Mouse (Mus musculus) ES-E14 (cell line): ENCODE measurements around the gene Mkln1. TPM values are rescaled to one million over a fixed set of nuclear protein-coding genes. Genes with fewer than 3 reads are reported as not detected.

Experiments
- DNase-seq: peaks from one replicate; pipeline ENCODE4 v3.0.0-alpha.2; 2013; ENCODE audit warnings: low read depth, low spot score
- H3K27ac ChIP-seq: 2 replicates; pipeline ENCODE4 v1.5.1; 2012; ENCODE audit warnings: low read depth, mild to moderate bottlenecking, low read length, moderate library complexity, mixed read lengths; ENCODE audit not compliant: poor library complexity, insufficient read depth, severe bottlenecking
- H3K36me3 ChIP-seq: 2 replicates; pipeline ENCODE4 v1.6.1; 2012; ENCODE audit warnings: mild to moderate bottlenecking, low read length, moderate library complexity, mixed read lengths; ENCODE audit not compliant: control insufficient read depth, poor library complexity, insufficient read depth, severe bottlenecking
- H3K4me1 ChIP-seq, 2 experiments: fragments of 150-350 bp in 1 of 2; sonication (generic) in 1 of 2; 2 replicates each; pipeline ENCODE4 v1.6.1; 2012; ENCODE audit warnings: low read length in 2 of 2, mild to moderate bottlenecking in 1 of 2, mixed read lengths in 1 of 2; ENCODE audit not compliant: control insufficient read depth in 2 of 2, insufficient read depth in 2 of 2, poor library complexity in 1 of 2
- H3K4me3 ChIP-seq, 2 experiments: fragments of 150-350 bp in 1 of 2; sonication (generic) in 1 of 2; 2 replicates each; pipeline ENCODE4 v1.5.1; 2012; ENCODE audit warnings: low read length in 2 of 2, low read depth in 1 of 2, mild to moderate bottlenecking in 1 of 2, mixed read lengths in 1 of 2; ENCODE audit not compliant: insufficient read depth in 1 of 2, poor library complexity in 1 of 2, severe bottlenecking in 1 of 2
- H3K9ac ChIP-seq: 2 replicates; pipeline ENCODE4 v1.6.1; 2012; ENCODE audit warnings: low read depth, mild to moderate bottlenecking, low read length, mixed read lengths; ENCODE audit not compliant: poor library complexity, insufficient read depth, severe bottlenecking
- H3K9me3 ChIP-seq: fragments of 150-350 bp; sonication (generic); 2 replicates; pipeline ENCODE4 v1.6.1; 2012; ENCODE audit warnings: low read depth, mild to moderate bottlenecking, low read length; ENCODE audit not compliant: control insufficient read depth, insufficient read depth
- CHD2 ChIP-seq: IDR thresholded peaks from 2 replicates; pipeline ENCODE4 v1.6.1; 2014; ENCODE audit warnings: mild to moderate bottlenecking, low read depth, low read length, inconsistent platforms
- HCFC1 ChIP-seq: IDR thresholded peaks from 2 replicates; pipeline ENCODE4 v1.6.1; 2012; ENCODE audit warnings: low read length, inconsistent platforms, borderline replicate concordance; ENCODE audit not compliant: insufficient read depth
- MAFK ChIP-seq: IDR thresholded peaks from 2 replicates; pipeline ENCODE4 v1.6.1; 2014; ENCODE audit warnings: mild to moderate bottlenecking, low read depth, low read length, inconsistent platforms; ENCODE audit not compliant: insufficient read depth
- ZC3H11A ChIP-seq: IDR thresholded peaks from 2 replicates; pipeline ENCODE4 v1.6.1; 2012; ENCODE audit warnings: low read depth, mild to moderate bottlenecking, inconsistent platforms, low read length, borderline replicate concordance
- ZNF384 ChIP-seq: IDR thresholded peaks from 2 replicates; pipeline ENCODE4 v1.6.1; 2012; ENCODE audit warnings: low read depth, low read length, inconsistent platforms
- in situ Hi-C, 2 experiments: fragments of 600-800 bp; cut with MboI; formaldehyde crosslinking; loops; one replicate each; pipeline ENCODE4 v1.15.1; 2025; ENCODE audit warnings: low sequenced_read_pairs in 2 of 2, inconsistent platforms in 1 of 2; ENCODE audit not compliant: unreplicated experiment in 2 of 2
- total RNA-seq: library from RNA; depleted of rRNA; stranded (reverse); fragments of 300-350 nt; gene quantifications from 2 replicates; pipeline ENCODE4 v1.2.3, GENCODE M21; 2012

The Mkln1 gene
- total RNA-seq, 1 experiment = 78.0 TPM

DNA sequence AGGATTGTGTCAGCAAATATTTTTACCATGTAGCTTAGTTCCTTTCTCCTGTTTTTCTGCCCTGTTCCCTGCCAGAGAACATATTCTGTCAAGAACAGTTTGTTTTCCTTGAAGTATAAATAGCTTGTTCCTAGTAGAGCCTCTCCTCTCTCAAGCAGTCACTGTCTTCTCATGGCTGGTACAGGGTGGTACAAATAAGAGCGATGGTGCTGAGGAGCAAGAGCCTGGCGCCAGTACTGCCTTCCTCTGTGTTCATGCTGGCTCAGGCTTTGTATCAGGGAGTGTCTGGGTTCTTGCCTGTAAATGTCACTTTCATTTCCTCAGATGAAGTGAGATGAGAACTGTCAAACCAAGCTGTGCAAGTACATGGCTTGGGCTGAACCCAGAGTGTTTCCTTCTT, 104.1 kb downstream of the Mkln1 start:
- no peak for DNase-seq
- Histone ChIP-seq H3K36me3 (no peaks in the 10 kb centered on the region), H3K4me3 (no peak overlapping the region), H3K9ac (no peak overlapping the region), H3K9me3 (no peaks in the 10 kb centered on the region), H3K4me1 (no peaks in the 10 kb centered on the region), H3K27ac (no peak overlapping the region)
- in situ Hi-C loops = no loop called here
- TF ChIP-seq ZNF384 = no peak
- TF ChIP-seq CHD2 = no peak
- TF ChIP-seq ZC3H11A = no peak
- no peak for TF ChIP-seq MAFK
- TF ChIP-seq HCFC1 = no peak

GRCm38 (mm10) chr6:31513726-31514125, 115.2 kb downstream of the Mkln1 start:
- TF ChIP-seq MAFK (no peak), ZC3H11A (no peak), HCFC1 (no peak), ZNF384 (no peak), CHD2 (no peak)
- Histone ChIP-seq H3K27ac (no peak overlapping the region), H3K4me3 (no peak overlapping the region), H3K36me3 (no peaks in the 10 kb centered on the region), H3K4me1 (no peaks in the 10 kb centered on the region; a peak in 1 of 4 replicates), H3K9me3 (no peaks in the 10 kb centered on the region), H3K9ac (no peak overlapping the region)
- no peak for DNase-seq
- in situ Hi-C loops = no loop called here

GRCm38 (mm10) chr6:31517681-31518337, 119.3 kb downstream of the Mkln1 start:
- Histone ChIP-seq H3K4me3 (no peak overlapping the region), H3K36me3 (peaks cover 6% of the 10 kb centered on the region; the same call in 1 of the 2 replicates), H3K9ac (no peak overlapping the region), H3K27ac (no peak overlapping the region), H3K9me3 (no peaks in the 10 kb centered on the region), H3K4me1 (no peaks in the 10 kb centered on the region; a peak in 1 of 4 replicates)
- no peak for DNase-seq
- TF ChIP-seq ZC3H11A = no peak
- no peak for TF ChIP-seq CHD2
- no peak for TF ChIP-seq MAFK
- TF ChIP-seq HCFC1 = no peak
- TF ChIP-seq ZNF384 = no peak
- in situ Hi-C loops = no loop called here

DNA sequence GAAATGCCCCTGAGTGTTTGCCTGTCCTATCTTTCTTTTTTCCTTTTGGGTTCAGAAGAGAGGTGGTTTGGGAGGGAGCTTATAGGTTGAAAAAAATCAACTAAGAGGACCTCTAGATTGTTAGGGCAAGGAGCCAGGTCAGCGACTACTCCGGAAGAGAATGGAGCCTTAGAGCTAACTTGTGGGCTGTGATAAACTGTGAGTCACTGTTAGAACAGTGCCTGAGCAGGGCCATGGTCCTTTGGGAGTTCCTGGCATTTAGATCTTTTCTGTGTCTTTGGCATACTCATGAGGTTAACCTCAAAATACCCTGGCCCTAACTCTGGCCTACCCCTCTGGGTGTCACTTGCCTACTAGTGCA, 119.8 kb downstream of the Mkln1 start:
- Histone ChIP-seq H3K36me3 (peaks cover 8% of the 10 kb centered on the region; the same call in 1 of the 2 replicates), H3K4me3 (no peak overlapping the region), H3K4me1 (no peaks in the 10 kb centered on the region; a peak in 1 of 4 replicates), H3K9ac (no peak overlapping the region), H3K27ac (no peak overlapping the region), H3K9me3 (no peaks in the 10 kb centered on the region)
- TF ChIP-seq CHD2 = no peak
- no peak for TF ChIP-seq MAFK
- no peak for TF ChIP-seq ZC3H11A
- TF ChIP-seq ZNF384 = no peak
- TF ChIP-seq HCFC1 = no peak
- no peak for DNase-seq
- in situ Hi-C loops = no loop called here
